Mouse (Mus musculus): ENCODE results near the gene Tnp2. TPM values are rescaled to one million over a fixed set of nuclear protein-coding genes. Genes with fewer than 3 reads are reported as not detected.
A peak's percentile ranks its signal among the peaks of the same experiment; 100 is the strongest.

Tnp2 gene
- polyA plus RNA-seq (2016; fragmentation: Nextera tagmentation; extraction: Ambion mirVana), result not detected in 2 replicates

GRCm38 (mm10) chr16:10788271-10788670, at the start of gene Tnp2:
Gene Tnp2, minus strand, starts transcription at chr16:10788660.
- H3K9ac ChIP-seq, result no peak within 1 kb of the TSS
- H3K27me3 ChIP-seq (replicated peaks), result peaks cover 38% of the 10 kb centered on the region
- 53% methylated on average over 16 of the region's 16 CpGs for WGBS
- no peak within 1 kb of the TSS for H3K27ac ChIP-seq (ENCODE audit: poor library complexity, severe bottlenecking)
- no peaks in the 10 kb centered on the region for H3K9me3 ChIP-seq (replicated peaks)
- no peak within 1 kb of the TSS for H3K4me2 ChIP-seq
- no peaks in the 10 kb centered on the region for H3K36me3 ChIP-seq
- H3K4me3 ChIP-seq, result no peak within 1 kb of the TSS
- H3K4me1 ChIP-seq (replicated peaks), result peaks cover 25% of the 10 kb centered on the region
- no peak for ATAC-seq (ENCODE audit: insufficient number of reproducible peaks, low FRiP score)

GRCm38 (mm10) chr16:10837903-10838302, 49.4 kb upstream of the Tnp2 start:
- peak overlapping the region; percentile 41 for H3K4me2 ChIP-seq
- H3K9ac ChIP-seq, result peak overlapping the region; percentile 28; the same call in 1 of the 2 replicates
- H3K27me3 ChIP-seq (replicated peaks), result no peaks in the 10 kb centered on the region
- H3K4me3 ChIP-seq, result no peak overlapping the region
- no peak for ATAC-seq (ENCODE audit: insufficient number of reproducible peaks, low FRiP score)
- peaks cover 49% of the 10 kb centered on the region for H3K4me1 ChIP-seq (replicated peaks)
- WGBS, result 88% methylated on average over 1 of the region's 1 CpGs
- H3K36me3 ChIP-seq, result no peaks in the 10 kb centered on the region
- no peaks in the 10 kb centered on the region for H3K9me3 ChIP-seq (replicated peaks)
- H3K27ac ChIP-seq (ENCODE audit: poor library complexity, severe bottlenecking), result peak overlapping the region; percentile 88

- WGBS, result 80% methylated on average over 3 of the region's 3 CpGs
- H3K4me3 ChIP-seq, result no peak overlapping the region
- no peak overlapping the region for H3K9ac ChIP-seq
- peaks cover 48% of the 10 kb centered on the region for H3K4me1 ChIP-seq (replicated peaks)
- H3K27ac ChIP-seq (ENCODE audit: poor library complexity, severe bottlenecking), result no peak overlapping the region
- no peak for ATAC-seq (ENCODE audit: insufficient number of reproducible peaks, low FRiP score)
- H3K36me3 ChIP-seq, result no peaks in the 10 kb centered on the region
- no peaks in the 10 kb centered on the region for H3K27me3 ChIP-seq (replicated peaks)
- no peaks in the 10 kb centered on the region for H3K9me3 ChIP-seq (replicated peaks)
- H3K4me2 ChIP-seq, result no peak overlapping the region
These were observed 48.8 kb upstream of the Tnp2 start for GRCm38 (mm10) chr16:10837250-10837649.

- no peaks in the 10 kb centered on the region for H3K9me3 ChIP-seq (replicated peaks)
- H3K4me2 ChIP-seq, result no peak overlapping the region
- H3K27ac ChIP-seq (ENCODE audit: poor library complexity, severe bottlenecking), result no peak overlapping the region
- H3K36me3 ChIP-seq, result no peaks in the 10 kb centered on the region
- ATAC-seq (ENCODE audit: insufficient number of reproducible peaks, low FRiP score), result no peak
- 95% methylated on average over 3 of the region's 3 CpGs for WGBS
- peaks cover 46% of the 10 kb centered on the region for H3K4me1 ChIP-seq (replicated peaks)
- no peak overlapping the region for H3K4me3 ChIP-seq
- H3K27me3 ChIP-seq (replicated peaks), result no peaks in the 10 kb centered on the region
- H3K9ac ChIP-seq, result no peak overlapping the region
These were observed 47.9 kb upstream of the Tnp2 start for GRCm38 (mm10) chr16:10836388-10836787.

GRCm38 (mm10) chr16:10834911-10835587, 46.6 kb upstream of the Tnp2 start, which contains the start of gene Rmi2:
Gene Rmi2, plus strand, starts transcription at chr16:10835059.
- Histone ChIP-seq H3K9ac (peak within 1 kb of the TSS; percentile 91), H3K4me2 (peak within 1 kb of the TSS; percentile 89), H3K4me1 (replicated peaks) (peaks cover 43% of the 10 kb centered on the region), H3K27me3 (replicated peaks) (no peaks in the 10 kb centered on the region), H3K4me3 (peak within 1 kb of the TSS; percentile 90), H3K36me3 (no peaks in the 10 kb centered on the region), H3K9me3 (replicated peaks) (no peaks in the 10 kb centered on the region), H3K27ac (ENCODE audit: poor library complexity, severe bottlenecking) (peak within 1 kb of the TSS; percentile 75)
- peak; percentile 92 for ATAC-seq (ENCODE audit: insufficient number of reproducible peaks, low FRiP score)
- under 1% methylated on average over 68 of the region's 69 CpGs for WGBS

- Histone ChIP-seq H3K4me1 (replicated peaks) (peaks cover 37% of the 10 kb centered on the region), H3K4me2 (peak overlapping the region; percentile 89), H3K27ac (ENCODE audit: poor library complexity, severe bottlenecking) (no peak overlapping the region), H3K27me3 (replicated peaks) (no peaks in the 10 kb centered on the region), H3K4me3 (peak overlapping the region; percentile 90), H3K9ac (peak overlapping the region; percentile 91; the same call in 1 of the 2 replicates), H3K9me3 (replicated peaks) (no peaks in the 10 kb centered on the region), H3K36me3 (no peaks in the 10 kb centered on the region)
- 6% methylated on average over 12 of the region's 12 CpGs for WGBS
- ATAC-seq (ENCODE audit: insufficient number of reproducible peaks, low FRiP score), result no peak
These were observed 46.1 kb upstream of the Tnp2 start for GRCm38 (mm10) chr16:10834542-10834910.

GRCm38 (mm10) chr16:10828461-10828805, 40.0 kb upstream of the Tnp2 start:
- H3K9me3 ChIP-seq (replicated peaks), result peaks cover under 1% of the 10 kb centered on the region; the same call in 1 of the 2 replicates

GRCm38 (mm10) chr16:10827766-10828460, 39.5 kb upstream of the Tnp2 start:
- Histone ChIP-seq H3K27me3 (replicated peaks) (no peaks in the 10 kb centered on the region), H3K4me1 (replicated peaks) (no peaks in the 10 kb centered on the region; the same call in 1 of the 2 replicates), H3K9me3 (replicated peaks) (peaks cover 3% of the 10 kb centered on the region), H3K4me3 (no peak overlapping the region), H3K36me3 (no peaks in the 10 kb centered on the region), H3K9ac (no peak overlapping the region), H3K4me2 (no peak overlapping the region), H3K27ac (ENCODE audit: poor library complexity, severe bottlenecking) (no peak overlapping the region)
- whole genome bisulfite sequencing, result 72% methylated on average over 7 of the region's 7 CpGs
- ATAC-seq (ENCODE audit: insufficient number of reproducible peaks, low FRiP score), result no peak

More at GRCm38 (mm10) chr16:10828461-10828805, 40.0 kb upstream of the Tnp2 start:
- Histone ChIP-seq H3K4me1 (replicated peaks) (no peaks in the 10 kb centered on the region; the same call in 1 of the 2 replicates), H3K9ac (no peak overlapping the region), H3K4me3 (no peak overlapping the region), H3K27me3 (replicated peaks) (no peaks in the 10 kb centered on the region), H3K36me3 (no peaks in the 10 kb centered on the region), H3K4me2 (no peak overlapping the region), H3K27ac (ENCODE audit: poor library complexity, severe bottlenecking) (no peak overlapping the region)
- WGBS, result 70% methylated on average over 4 of the region's 4 CpGs
- ATAC-seq (ENCODE audit: insufficient number of reproducible peaks, low FRiP score), result no peak

- ATAC-seq (ENCODE audit: insufficient number of reproducible peaks, low FRiP score), result no peak
- no peaks in the 10 kb centered on the region for H3K27me3 ChIP-seq (replicated peaks)
- no peak overlapping the region for H3K4me2 ChIP-seq
- no peak overlapping the region for H3K27ac ChIP-seq (ENCODE audit: poor library complexity, severe bottlenecking)
- no peak overlapping the region for H3K9ac ChIP-seq
- H3K36me3 ChIP-seq, result no peaks in the 10 kb centered on the region
- no peak overlapping the region for H3K4me3 ChIP-seq
- H3K4me1 ChIP-seq (replicated peaks), result no peaks in the 10 kb centered on the region; the same call in 1 of the 2 replicates
- peaks cover 3% of the 10 kb centered on the region for H3K9me3 ChIP-seq (replicated peaks)
- WGBS, result 89% methylated on average over 9 of the region's 9 CpGs
These were observed 38.8 kb upstream of the Tnp2 start for GRCm38 (mm10) chr16:10827269-10827668.

GRCm38 (mm10) chr16:10825840-10826239, 37.4 kb upstream of the Tnp2 start:
- no peaks in the 10 kb centered on the region for H3K36me3 ChIP-seq
- H3K4me1 ChIP-seq (replicated peaks), result no peaks in the 10 kb centered on the region; the same call in 1 of the 2 replicates
- WGBS, result 75% methylated on average over 4 of the region's 4 CpGs
- H3K27ac ChIP-seq (ENCODE audit: poor library complexity, severe bottlenecking), result no peak overlapping the region
- no peak overlapping the region for H3K4me3 ChIP-seq
- H3K9ac ChIP-seq, result no peak overlapping the region
- ATAC-seq (ENCODE audit: insufficient number of reproducible peaks, low FRiP score), result no peak
- H3K27me3 ChIP-seq (replicated peaks), result no peaks in the 10 kb centered on the region
- H3K4me2 ChIP-seq, result no peak overlapping the region
- H3K9me3 ChIP-seq (replicated peaks), result peaks cover 3% of the 10 kb centered on the region

- no peak overlapping the region for H3K4me3 ChIP-seq
- H3K4me2 ChIP-seq, result no peak overlapping the region
- H3K27me3 ChIP-seq (replicated peaks), result no peaks in the 10 kb centered on the region
- 69% methylated on average over 1 of the region's 1 CpGs for WGBS
- H3K4me1 ChIP-seq (replicated peaks), result peaks cover 13% of the 10 kb centered on the region
- H3K27ac ChIP-seq (ENCODE audit: poor library complexity, severe bottlenecking), result no peak overlapping the region
- peaks cover 3% of the 10 kb centered on the region for H3K9me3 ChIP-seq (replicated peaks)
- ATAC-seq (ENCODE audit: insufficient number of reproducible peaks, low FRiP score), result no peak
- H3K9ac ChIP-seq, result no peak overlapping the region
- no peaks in the 10 kb centered on the region for H3K36me3 ChIP-seq
These were observed 36.1 kb upstream of the Tnp2 start for GRCm38 (mm10) chr16:10824536-10824935.

Data from heart, embryonic 12.5 days (tissue).